In genomic region chr3:17794251-17795061, GRCm38 (mm10) we compare ENCODE assay signal across 9 mouse cellular contexts.
DNase-seq lines count a peak whose midpoint lies in the region.
"Had no signal": no experiment of that assay in that cellular context is flagged by ENCODE, and none has a peak within 500 bp of the region (broad histone marks: within the 10 kb centered on the region; RNA-seq: fewer than 3 reads in every experiment).

No protein-coding gene starts in this region.

- H3K4me3 ChIP-seq in limb, embryonic 10.5 days, result peak overlapping the region; percentile 41
- H3K4me3 ChIP-seq: liver, embryonic 15.5 days had no signal

- no peaks in the 10 kb centered on the region for H3K36me3 ChIP-seq in limb, embryonic 10.5 days
- H3K36me3 ChIP-seq: liver, embryonic 15.5 days had no signal

- peaks cover 14% of the 10 kb centered on the region for H3K4me1 ChIP-seq in limb, embryonic 10.5 days
- H3K4me1 ChIP-seq: liver, embryonic 15.5 days had no signal

- WGBS in limb, embryonic 10.5 days, result under 1% methylated on average over 46 of the region's 46 CpGs

- peak; percentile 42 for DNase-seq in R1 (ENCODE audit: low read depth, low spot score)
- DNase-seq in cerebellum, adult 9-10 months, result peak; percentile 74
- peak; percentile 47 to 60 for DNase-seq in frontal cortex, postnatal 10 days (ENCODE audit: low spot score in 2 of 2)
- peak; percentile 64 for DNase-seq in limb, embryonic 10.5 days (ENCODE audit: low spot score)
- DNase-seq in right cerebral cortex, postnatal 14 days, result peak; percentile 65
- DNase-seq in thymus, postnatal 0 days (ENCODE audit: low spot score), result no peak
- no peak for DNase-seq in gastrocnemius, postnatal 4 days (ENCODE audit: low spot score in 2 of 2)
- DNase-seq in adrenal gland, postnatal 10 days, result no peak

- H3K27me3 ChIP-seq in limb, embryonic 10.5 days (ENCODE audit: low read depth, poor library complexity, severe bottlenecking), result peaks cover 89% of the 10 kb centered on the region

- no peaks in the 10 kb centered on the region for H3K9me3 ChIP-seq in limb, embryonic 10.5 days (replicated peaks)
- H3K9me3 ChIP-seq: liver, embryonic 15.5 days had no signal

- no peak overlapping the region for H3K27ac ChIP-seq in limb, embryonic 10.5 days
- H3K27ac ChIP-seq: liver, embryonic 15.5 days had no signal

Comparison
In these comparisons a context has a peak if more than half of its experiments do, and no peak if none do; other contexts are left out.
1. DNase-seq: peak in R1 (single experiment), cerebellum, adult 9-10 months (single experiment), frontal cortex, postnatal 10 days (2 of 2), limb, embryonic 10.5 days (single experiment) and right cerebral cortex, postnatal 14 days (single experiment); none in thymus, postnatal 0 days (single experiment), gastrocnemius, postnatal 4 days (0 of 2) and adrenal gland, postnatal 10 days (single experiment).